Mouse (Mus musculus) midbrain, embryonic 16.5 days (tissue): ENCODE results near the gene Gm13279. TPM values are rescaled to one million over a fixed set of nuclear protein-coding genes. Genes with fewer than 3 reads are reported as not detected.
"Not testable (repeated sequence)": the region's sequence is repeated elsewhere in the genome, so short reads cannot be mapped to it uniquely, and the experiment has no call there.

Source experiments
- ATAC-seq: fragments of 200-750 bp; cut with Nextera tagmentation; 2 replicates; pipeline ENCODE4 v1.8.0; 2017; ENCODE audit warnings: moderate TSS enrichment
- H3K27ac ChIP-seq: fragments of 300-500 bp; sonication (generic); 2 replicates; pipeline ENCODE4 v1.5.1; 2014; ENCODE audit warnings: mild to moderate bottlenecking, low read length, mixed read lengths
- H3K27me3 ChIP-seq: fragments of 300-500 bp; sonication (generic); 2 replicates; pipeline ENCODE4 v1.6.1; 2014; ENCODE audit warnings: low read depth, low read length, mixed read lengths; ENCODE audit not compliant: control insufficient read depth, insufficient read depth
- H3K36me3 ChIP-seq: fragments of 300-500 bp; sonication (generic); 2 replicates; pipeline ENCODE4 v1.6.1; 2014; ENCODE audit warnings: mild to moderate bottlenecking, low read length, moderate library complexity, mixed read lengths; ENCODE audit not compliant: control insufficient read depth, insufficient read depth
- H3K4me1 ChIP-seq: fragments of 300-500 bp; sonication (generic); 2 replicates; pipeline ENCODE4 v1.6.1; 2014; ENCODE audit warnings: mild to moderate bottlenecking, low read length, mixed read lengths; ENCODE audit not compliant: control insufficient read depth, insufficient read depth
- H3K4me2 ChIP-seq: fragments of 300-500 bp; sonication (generic); 2 replicates; pipeline ENCODE4 v1.6.1; 2014; ENCODE audit warnings: mild to moderate bottlenecking, low read length, mixed read lengths
- H3K4me3 ChIP-seq: fragments of 300-500 bp; sonication (generic); 2 replicates; pipeline ENCODE4 v1.5.1; 2014; ENCODE audit warnings: low read depth, mild to moderate bottlenecking, low read length, moderate library complexity, mixed read lengths
- H3K9ac ChIP-seq: fragments of 300-500 bp; sonication (generic); 2 replicates; pipeline ENCODE4 v1.6.1; 2014; ENCODE audit warnings: low read depth, low read length, mixed read lengths
- H3K9me3 ChIP-seq: fragments of 300-500 bp; sonication (generic); replicated peaks from 2 replicates; pipeline ENCODE4 v1.6.1; 2014; ENCODE audit warnings: mild to moderate bottlenecking, low read length, mixed read lengths; ENCODE audit not compliant: control insufficient read depth, poor library complexity, severe bottlenecking
- whole genome bisulfite sequencing: fragments of 180-500 bp; shearing (Covaris S2); extraction: QIAGEN DNeasy Blood & Tissue Kit; methylation state at CpG from one replicate; pipeline ENCODE4 v1.1.7; 2014; 5-methylcytosine and 5-hydroxymethylcytosine counted together
- polyA plus RNA-seq: library from polyadenylated mRNA; unstranded; fragments of >200 nt; fragmentation: Nextera tagmentation; extraction: Ambion mirVana; gene quantifications from 2 replicates; pipeline ENCODE4 v1.2.1, GENCODE M21; 2015

Gm13279 gene
- polyA plus RNA-seq, 1 experiment from 2014 or later = not detected

DNA sequence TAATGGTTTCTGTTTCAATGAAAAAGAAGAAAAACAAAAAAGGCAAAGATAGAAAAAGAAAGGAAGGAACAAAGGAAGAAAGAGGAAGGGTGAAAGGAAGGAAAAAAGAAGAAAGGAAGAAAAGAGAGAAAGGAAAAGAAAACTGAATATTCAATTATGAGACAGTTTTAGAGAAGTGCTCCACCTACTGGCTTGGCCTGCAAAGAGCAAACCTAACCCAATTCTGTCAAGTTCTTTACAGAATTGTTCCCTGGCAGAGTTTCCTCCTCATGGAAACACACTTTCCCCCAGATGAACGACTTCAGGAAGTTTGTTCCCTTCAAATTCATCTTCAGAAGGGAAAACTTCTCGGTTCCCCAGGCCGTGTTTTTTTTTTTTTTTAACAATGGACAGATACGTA is 25.8 kb downstream of the Gm13279 start:
- ATAC-seq = no peak
- H3K9ac ChIP-seq = no peak overlapping the region
- 25% methylated on average over 4 of the region's 4 CpGs for WGBS

DNA sequence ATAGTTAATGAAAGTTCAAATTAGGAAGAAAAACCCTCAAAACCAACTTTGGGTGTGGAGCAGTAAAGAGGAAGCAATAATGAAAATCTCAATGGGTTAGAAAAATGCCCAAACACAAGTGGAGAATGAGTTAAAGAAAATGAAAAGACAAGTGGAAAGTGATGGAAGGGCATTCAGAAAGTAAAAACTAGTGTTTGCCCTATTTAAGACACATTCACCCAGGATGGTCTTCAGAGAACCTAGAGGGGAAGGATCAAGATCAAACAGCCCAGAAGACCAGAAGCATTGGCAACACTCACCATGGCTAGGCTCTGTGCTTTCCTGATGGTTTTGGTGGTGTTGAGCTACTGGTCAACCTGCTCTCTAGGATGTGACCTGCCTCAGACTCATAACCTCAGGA is 29.9 kb downstream of the Gm13279 start, which contains the start of gene Ifna6:
Gene Ifna6, plus strand, starts transcription at position 301 of the 400 bp plus-strand sequence.
- not testable (repeated sequence) for H3K9me3 ChIP-seq, H3K4me2 ChIP-seq, H3K27ac ChIP-seq, ATAC-seq, H3K27me3 ChIP-seq, H3K4me3 ChIP-seq, H3K36me3 ChIP-seq, H3K9ac ChIP-seq, H3K4me1 ChIP-seq

More for the DNA sequence above, 25.8 kb downstream of the Gm13279 start:
- Histone ChIP-seq H3K36me3 (no peaks in the 10 kb centered on the region), H3K27ac (no peak overlapping the region), H3K27me3 (no peaks in the 10 kb centered on the region), H3K4me2 (no peak overlapping the region), H3K4me1 (no peaks in the 10 kb centered on the region), H3K4me3 (no peak overlapping the region), H3K9me3 (no peaks in the 10 kb centered on the region)

- Histone ChIP-seq H3K4me1 (no peaks in the 10 kb centered on the region), H3K4me3 (no peak overlapping the region), H3K27ac (no peak overlapping the region), H3K27me3 (no peaks in the 10 kb centered on the region), H3K9me3 (no peaks in the 10 kb centered on the region), H3K36me3 (no peaks in the 10 kb centered on the region), H3K4me2 (no peak overlapping the region), H3K9ac (no peak overlapping the region)
- 24% methylated on average over 4 of the region's 4 CpGs for WGBS
- ATAC-seq = no peak
Observed at GRCm38 (mm10) chr4:88830523-88830922, 33.3 kb downstream of the Gm13279 start.

- not testable (repeated sequence) for H3K9me3 ChIP-seq, ATAC-seq, H3K4me1 ChIP-seq, H3K27me3 ChIP-seq, H3K9ac ChIP-seq, H3K4me3 ChIP-seq, H3K27ac ChIP-seq, H3K4me2 ChIP-seq, H3K36me3 ChIP-seq
- 94% methylated on average over 1 of the region's 1 CpGs for WGBS
Observed at GRCm38 (mm10) chr4:88835225-88835624, 38.0 kb downstream of the Gm13279 start, which contains the start of gene Ifna5. Gene Ifna5 (plus strand): TSS chr4:88835525.

GRCm38 (mm10) chr4:88838828-88839227 is 41.6 kb downstream of the Gm13279 start:
- Histone ChIP-seq H3K4me3 (no peak overlapping the region), H3K27me3 (no peaks in the 10 kb centered on the region), H3K9me3 (no peaks in the 10 kb centered on the region), H3K36me3 (no peaks in the 10 kb centered on the region), H3K27ac (no peak overlapping the region), H3K4me1 (no peaks in the 10 kb centered on the region), H3K4me2 (no peak overlapping the region), H3K9ac (no peak overlapping the region)
- no peak for ATAC-seq
- WGBS = 43% methylated on average over 3 of the region's 3 CpGs

DNA sequence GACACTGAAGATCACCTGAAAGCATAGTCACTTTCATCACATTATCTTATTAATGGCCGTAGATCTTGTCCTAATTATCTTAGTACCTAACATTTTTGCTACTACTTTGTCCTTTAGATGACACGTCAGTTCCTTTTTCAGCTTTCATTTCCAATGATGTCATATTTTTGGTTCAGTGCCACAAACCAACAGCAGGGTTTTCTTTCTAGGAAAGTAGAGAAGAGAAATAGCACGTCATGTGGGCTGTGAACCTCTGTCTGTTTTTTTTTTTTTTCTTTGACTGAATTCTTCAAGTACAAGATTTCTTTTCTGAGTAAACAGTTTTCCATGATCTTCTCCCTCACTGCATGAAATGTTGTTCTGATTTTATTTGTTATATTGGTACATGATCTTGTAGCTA is 42.9 kb downstream of the Gm13279 start:
- Histone ChIP-seq H3K36me3 (no peaks in the 10 kb centered on the region), H3K9ac (no peak overlapping the region), H3K4me1 (no peaks in the 10 kb centered on the region), H3K4me3 (no peak overlapping the region), H3K27ac (no peak overlapping the region), H3K27me3 (no peaks in the 10 kb centered on the region), H3K4me2 (no peak overlapping the region), H3K9me3 (no peaks in the 10 kb centered on the region)
- WGBS = 84% methylated on average over 3 of the region's 3 CpGs
- ATAC-seq = no peak

DNA sequence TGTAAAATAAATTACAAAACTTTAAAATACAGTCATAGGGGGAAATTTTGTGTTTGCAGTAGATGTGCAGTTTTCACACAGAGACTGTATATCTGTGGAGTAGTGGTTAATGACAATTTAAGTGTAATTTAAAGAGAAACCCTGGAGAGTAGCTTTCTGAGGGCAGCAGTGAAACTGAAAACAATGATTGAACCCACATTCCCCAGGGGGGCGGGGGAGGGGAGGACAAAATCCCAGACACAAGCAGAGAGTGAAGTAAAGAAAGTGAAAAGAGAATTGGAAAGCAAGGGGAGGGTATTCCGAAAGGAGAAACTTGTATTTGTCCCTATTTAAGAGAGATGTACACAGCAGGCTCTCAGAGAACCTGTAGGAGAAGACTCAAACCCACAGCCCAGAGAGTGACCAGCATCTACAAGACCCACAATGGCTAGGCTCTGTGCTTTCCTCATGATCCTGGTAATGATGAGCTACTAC is 44.3 kb downstream of the Gm13279 start, which contains the start of gene Ifna4:
Gene Ifna4, plus strand, starts transcription at position 424 of the 474 bp plus-strand sequence.
- 50% methylated on average over 2 of the region's 2 CpGs for WGBS
- Histone ChIP-seq H3K4me1 (no peaks in the 10 kb centered on the region), H3K27ac (no peak within 1 kb of the TSS), H3K4me2 (no peak within 1 kb of the TSS), H3K36me3 (no peaks in the 10 kb centered on the region), H3K4me3 (no peak within 1 kb of the TSS), H3K27me3 (no peaks in the 10 kb centered on the region), H3K9ac (no peak within 1 kb of the TSS), H3K9me3 (no peaks in the 10 kb centered on the region)
- ATAC-seq = no peak

DNA sequence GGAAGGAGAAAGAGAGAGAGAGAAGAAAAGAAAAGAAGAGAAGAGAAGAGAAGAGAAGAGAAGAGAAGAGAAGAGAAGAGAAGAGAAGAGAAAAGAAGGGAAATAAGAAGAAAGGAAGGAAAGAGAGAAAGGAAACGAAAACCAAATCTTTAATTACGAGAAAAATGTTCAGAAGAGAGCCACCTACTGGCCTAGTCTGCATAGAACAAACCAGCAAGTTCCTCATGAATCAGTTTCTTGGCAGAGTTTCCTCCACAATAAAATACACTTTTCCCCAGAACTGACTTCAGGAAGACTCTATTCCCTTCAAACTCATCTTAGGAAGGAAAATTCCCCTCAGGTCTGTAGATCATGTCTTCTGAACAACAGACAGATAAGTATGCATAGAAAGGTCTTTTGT is 48.1 kb downstream of the Gm13279 start:
- H3K36me3 ChIP-seq = no peaks in the 10 kb centered on the region
- 50% methylated on average over 2 of the region's 2 CpGs for WGBS
- no peak overlapping the region for H3K9ac ChIP-seq

More for the DNA sequence above, 48.1 kb downstream of the Gm13279 start:
- H3K4me1 ChIP-seq = no peaks in the 10 kb centered on the region
- H3K27ac ChIP-seq = no peak overlapping the region
- H3K27me3 ChIP-seq = no peaks in the 10 kb centered on the region
- no peak overlapping the region for H3K4me2 ChIP-seq
- H3K4me3 ChIP-seq = no peak overlapping the region
- H3K9me3 ChIP-seq = no peaks in the 10 kb centered on the region
- no peak for ATAC-seq
